Mouse (Mus musculus) liver, postnatal 0 days (tissue): ENCODE measurements around the gene Gm47791. TPM values are rescaled to one million over a fixed set of nuclear protein-coding genes. Genes with fewer than 3 reads are reported as not detected.

ENCODE experiments used
- ATAC-seq: fragments of 200-750 bp; cut with Nextera tagmentation; 2 replicates; pipeline ENCODE4 v1.8.0; 2017; ENCODE audit warnings: mild to moderate bottlenecking, moderate library complexity
- DNase-seq: peaks from one replicate; pipeline ENCODE4 v3.0.0-alpha.2; 2016
- H3K27ac ChIP-seq: fragments of 300-500 bp; sonication (generic); 2 replicates; pipeline ENCODE4 v1.5.1; 2014; ENCODE audit warnings: antibody characterized with exemption, moderate library complexity, mild to moderate bottlenecking, low read depth
- H3K27me3 ChIP-seq: fragments of 300-500 bp; sonication (generic); 2 replicates; pipeline ENCODE4 v1.6.1; 2014; ENCODE audit warnings: low read length, control low read depth, mixed read lengths; ENCODE audit not compliant: insufficient read depth
- H3K36me3 ChIP-seq: fragments of 300-500 bp; sonication (generic); replicated peaks from 2 replicates; pipeline ENCODE4 v1.6.1; 2014; ENCODE audit warnings: mild to moderate bottlenecking, control low read depth, low read length, moderate library complexity, mixed read lengths; ENCODE audit not compliant: insufficient read depth
- H3K4me1 ChIP-seq: fragments of 300-500 bp; sonication (generic); 2 replicates; pipeline ENCODE4 v1.6.1; 2014; ENCODE audit warnings: antibody characterized with exemption, mild to moderate bottlenecking, control low read depth; ENCODE audit not compliant: insufficient read depth
- H3K4me2 ChIP-seq: fragments of 300-500 bp; sonication (generic); 2 replicates; pipeline ENCODE4 v1.6.1; 2014; ENCODE audit warnings: low read depth, mild to moderate bottlenecking, low read length, moderate library complexity, mixed read lengths
- H3K4me3 ChIP-seq: fragments of 300-500 bp; sonication (generic); 2 replicates; pipeline ENCODE4 v1.5.1; 2014; ENCODE audit warnings: low read depth, low read length
- H3K9ac ChIP-seq: fragments of 300-500 bp; sonication (generic); replicated peaks from 2 replicates; pipeline ENCODE4 v1.6.1; 2014; ENCODE audit warnings: mild to moderate bottlenecking, moderate library complexity
- H3K9me3 ChIP-seq: fragments of 300-500 bp; sonication (generic); 2 replicates; pipeline ENCODE4 v1.6.1; 2016; ENCODE audit warnings: mild to moderate bottlenecking, control low read depth, low read length, mixed read lengths
- CTCF ChIP-seq: sonication (generic); IDR thresholded peaks from 2 replicates; pipeline ENCODE4 v1.5.1; 2016; ENCODE audit warnings: antibody characterized with exemption, low read depth
- EP300 ChIP-seq: IDR thresholded peaks from 2 replicates; pipeline ENCODE4 v1.6.1; 2016; ENCODE audit warnings: antibody characterized with exemption, low read depth, mild to moderate bottlenecking
- WGBS: fragments of 180-500 bp; shearing (Covaris S2); extraction: QIAGEN DNeasy Blood & Tissue Kit; methylation state at CpG from one replicate; pipeline ENCODE4 v1.1.7; 2014; ENCODE audit not compliant: insufficient replicate concordance; 5-methylcytosine and 5-hydroxymethylcytosine counted together
- polyA plus RNA-seq: library from polyadenylated mRNA; unstranded; fragments of >200 nt; fragmentation: Nextera tagmentation; extraction: Ambion mirVana; gene quantifications from 2 replicates; pipeline ENCODE4 v1.2.1, GENCODE M21; 2015

The Gm47791 gene
- polyA plus RNA-seq, 1 experiment from 2014 or later = not detected

DNA sequence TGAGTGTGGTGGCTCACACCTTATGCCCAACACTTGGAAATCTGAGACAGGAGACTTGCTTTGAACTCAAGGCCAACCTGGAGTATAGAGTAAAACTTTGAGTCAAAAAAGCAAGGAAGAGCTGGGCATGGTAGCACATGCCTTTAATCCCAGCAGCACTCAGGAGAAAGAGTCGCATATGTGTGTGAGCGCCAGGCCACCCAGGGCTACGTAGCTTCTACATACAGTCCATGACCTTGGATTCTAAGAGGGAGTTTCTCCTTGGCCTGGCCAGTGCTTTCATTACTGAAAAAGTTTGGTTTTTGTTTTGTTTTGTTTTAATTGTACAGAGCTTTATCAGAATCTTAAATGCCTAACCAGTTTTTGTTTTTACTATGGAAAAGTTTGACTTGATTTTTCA is 27.1 kb downstream of the Gm47791 start:
- WGBS = 86% methylated on average over 3 of the region's 3 CpGs

DNA sequence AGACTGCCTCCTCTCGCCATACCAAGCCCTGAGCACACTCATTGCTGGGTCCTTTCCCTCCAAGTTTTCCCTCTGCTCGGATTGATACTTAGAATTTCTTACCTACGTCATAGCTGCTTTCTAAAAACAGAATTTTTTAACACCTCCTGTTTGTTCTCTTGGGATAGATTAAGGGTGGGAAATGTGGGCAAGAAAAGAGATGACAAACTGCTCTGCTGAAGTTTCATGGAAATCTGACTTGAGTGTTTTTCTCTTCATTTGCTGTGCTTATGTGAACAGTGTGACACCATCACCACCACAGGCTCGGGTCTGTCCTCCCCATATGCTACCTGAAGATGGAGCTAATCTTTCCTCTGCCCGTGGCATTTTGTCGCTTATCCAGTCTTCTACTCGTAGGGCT is 29.5 kb downstream of the Gm47791 start:
- no peak for DNase-seq
- H3K27ac ChIP-seq = no peak overlapping the region
- H3K9me3 ChIP-seq = no peaks in the 10 kb centered on the region
- no peak for ATAC-seq
- no peaks in the 10 kb centered on the region for H3K4me1 ChIP-seq
- H3K4me3 ChIP-seq = no peak overlapping the region
- TF ChIP-seq EP300 = no peak
- no peak for TF ChIP-seq CTCF
- H3K27me3 ChIP-seq = no peaks in the 10 kb centered on the region
- 85% methylated on average over 7 of the region's 7 CpGs for WGBS
- H3K36me3 ChIP-seq = peaks cover 46% of the 10 kb centered on the region
- no peak overlapping the region for H3K4me2 ChIP-seq
- no peak overlapping the region for H3K9ac ChIP-seq

More for the DNA sequence above, 27.1 kb downstream of the Gm47791 start:
- no peak overlapping the region for H3K27ac ChIP-seq
- ATAC-seq (no peak), DNase-seq (no peak)
- H3K9me3 ChIP-seq = no peaks in the 10 kb centered on the region
- no peak overlapping the region for H3K9ac ChIP-seq
- no peaks in the 10 kb centered on the region for H3K4me1 ChIP-seq
- no peak overlapping the region for H3K4me3 ChIP-seq
- peaks cover 52% of the 10 kb centered on the region for H3K36me3 ChIP-seq
- H3K4me2 ChIP-seq = no peak overlapping the region
- no peaks in the 10 kb centered on the region for H3K27me3 ChIP-seq
- TF ChIP-seq EP300 = no peak
- TF ChIP-seq CTCF = no peak

DNA sequence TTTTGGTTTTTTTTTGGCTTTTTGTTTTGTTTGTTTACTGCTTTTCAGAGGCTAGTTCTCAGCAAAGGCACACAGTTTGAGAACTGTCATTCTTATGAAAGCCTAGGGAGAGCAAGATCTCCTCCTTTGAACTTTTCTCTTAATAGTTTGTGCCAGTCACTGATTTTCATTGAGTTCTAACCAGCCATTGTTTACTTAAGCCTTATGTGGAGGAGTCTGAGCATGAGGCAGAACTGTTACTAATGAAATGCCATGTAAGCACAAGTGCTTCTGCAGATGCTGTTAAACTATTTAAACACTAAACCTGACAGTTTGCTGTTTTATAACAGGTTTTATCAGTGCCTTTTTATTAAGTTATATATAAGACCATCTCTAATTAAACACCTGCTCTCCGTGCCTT is 33.0 kb downstream of the Gm47791 start:
- H3K36me3 ChIP-seq = peaks cover 55% of the 10 kb centered on the region
- WGBS = 92% methylated on average over 1 of the region's 1 CpGs

DNA sequence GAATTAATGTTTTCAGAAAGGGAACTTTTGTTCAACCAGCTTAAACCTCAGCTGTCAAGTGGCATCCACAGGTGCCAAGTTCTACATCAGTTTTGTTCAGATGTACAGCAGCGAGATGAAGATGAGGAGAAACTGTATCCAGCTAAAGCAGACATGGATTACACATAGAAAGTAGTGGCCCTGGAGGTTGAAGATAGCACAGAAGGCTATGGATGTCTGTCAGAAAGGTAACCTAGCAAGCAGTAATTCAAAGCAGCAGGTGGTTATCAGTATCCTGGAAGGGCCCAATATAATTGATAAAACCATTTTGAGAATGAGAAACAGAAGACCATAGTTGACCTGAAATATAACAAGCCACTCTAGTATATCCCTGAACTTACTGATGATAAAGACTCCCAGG is 37.7 kb downstream of the Gm47791 start:
- Histone ChIP-seq H3K27ac (no peak overlapping the region), H3K27me3 (no peaks in the 10 kb centered on the region), H3K4me3 (no peak overlapping the region), H3K9me3 (no peaks in the 10 kb centered on the region), H3K4me1 (no peaks in the 10 kb centered on the region), H3K9ac (no peak overlapping the region), H3K36me3 (peaks cover 78% of the 10 kb centered on the region), H3K4me2 (no peak overlapping the region)
- TF ChIP-seq CTCF = no peak
- 0 out of 2 replicates have a peak, but pooled peaks have one; percentile 27 for TF ChIP-seq EP300
- DNase-seq (no peak), ATAC-seq (peak; percentile 51)
- WGBS = 68% methylated on average over 1 of the region's 1 CpGs

More for the DNA sequence above, 33.0 kb downstream of the Gm47791 start:
- Histone ChIP-seq H3K9ac (no peak overlapping the region), H3K4me3 (no peak overlapping the region), H3K4me1 (no peaks in the 10 kb centered on the region), H3K27ac (no peak overlapping the region), H3K9me3 (no peaks in the 10 kb centered on the region), H3K4me2 (no peak overlapping the region), H3K27me3 (no peaks in the 10 kb centered on the region)
- DNase-seq (no peak), ATAC-seq (no peak)
- TF ChIP-seq CTCF = no peak
- TF ChIP-seq EP300 = no peak

GRCm38 (mm10) chr1:82726482-82726881 is 44.6 kb downstream of the Gm47791 start:
- peak; percentile 67 for TF ChIP-seq EP300
- no peak for TF ChIP-seq CTCF
- ATAC-seq (no peak), DNase-seq (no peak)
- Histone ChIP-seq H3K4me1 (peaks cover 16% of the 10 kb centered on the region), H3K27ac (peak overlapping the region; percentile 97), H3K36me3 (peaks cover 35% of the 10 kb centered on the region), H3K9ac (peak overlapping the region; percentile 97), H3K9me3 (no peaks in the 10 kb centered on the region), H3K27me3 (0 out of 2 replicates have a peak, but pooled peaks cover 3% of the 10 kb centered on the region), H3K4me3 (peak overlapping the region; percentile 92), H3K4me2 (peak overlapping the region; percentile 81)
- WGBS = 60% methylated on average over 5 of the region's 5 CpGs

DNA sequence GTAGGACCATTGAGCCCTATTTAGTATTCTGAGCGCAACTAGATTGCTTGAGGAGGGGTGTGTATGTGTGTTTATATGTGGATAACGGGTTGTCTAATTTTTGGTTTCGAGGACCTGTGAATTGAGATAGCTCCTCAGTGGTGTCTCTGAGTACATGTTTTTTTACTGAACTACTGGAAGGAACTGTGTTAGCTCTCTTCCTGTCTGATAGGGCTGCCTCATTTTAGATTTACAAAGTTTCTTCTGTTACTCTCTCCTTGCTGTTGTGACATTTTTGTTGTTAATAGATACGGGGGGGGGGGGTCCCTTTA is 45.2 kb downstream of the Gm47791 start:
- H3K4me1 ChIP-seq = peaks cover 16% of the 10 kb centered on the region
- peak overlapping the region; percentile 97 for H3K27ac ChIP-seq
- H3K27me3 ChIP-seq = 0 out of 2 replicates have a peak, but pooled peaks cover 3% of the 10 kb centered on the region
- H3K4me3 ChIP-seq = peak overlapping the region; percentile 92
- TF ChIP-seq CTCF = no peak
- no peak for TF ChIP-seq EP300
- no peak for DNase-seq
- H3K9me3 ChIP-seq = no peaks in the 10 kb centered on the region
- peak; percentile 6; the same call in 1 of the 2 replicates for ATAC-seq
- H3K36me3 ChIP-seq = peaks cover 29% of the 10 kb centered on the region
- 22% methylated on average over 4 of the region's 4 CpGs for WGBS
- H3K4me2 ChIP-seq = peak overlapping the region; percentile 81
- H3K9ac ChIP-seq = peak overlapping the region; percentile 97
